In genomic region chr11:61146645-61147299, GRCm38 (mm10) we compare ENCODE assay signal across 8 mouse cellular contexts. TPM values are rescaled to one million over a fixed set of nuclear protein-coding genes. Genes with fewer than 3 reads are reported as not detected.
DNase-seq lines count a peak whose midpoint lies in the region; ATAC-seq and TF ChIP-seq lines count a peak whose summit lies in the region.

No protein-coding gene starts in this region.

- H3K4me2 ChIP-seq in forebrain, embryonic 11.5 days (ENCODE audit: low read depth, low read length, severe bottlenecking): peak overlapping the region; percentile 73
- H3K4me2 ChIP-seq in kidney, embryonic 14.5 days (replicated peaks; ENCODE audit: low read depth, low read length): peak overlapping the region; percentile 69

- H3K27me3 ChIP-seq in forebrain, embryonic 11.5 days (ENCODE audit: control insufficient read depth, insufficient read depth, low read length): peaks cover 2% of the 10 kb centered on the region; the same call in 1 of the 2 replicates
- peaks cover 11% of the 10 kb centered on the region; the same call in 1 of the 2 replicates for H3K27me3 ChIP-seq in kidney, embryonic 14.5 days (ENCODE audit: control insufficient read depth, insufficient read depth, low read length)
- no peaks in the 10 kb centered on the region for H3K27me3 ChIP-seq in testis, adult 2 months (ENCODE audit: control insufficient read depth, insufficient read depth, low read length)

- peak overlapping the region; percentile 33 for H3K4me3 ChIP-seq in forebrain, embryonic 11.5 days (ENCODE audit: low read depth, low read length)
- peak overlapping the region; percentile 42 for H3K4me3 ChIP-seq in kidney, embryonic 14.5 days (ENCODE audit: low read length)
- H3K4me3 ChIP-seq in testis, adult 2 months (ENCODE audit: control insufficient read depth, low read depth, low read length): no peak overlapping the region

- DNase-seq in gastrocnemius, adult 18-20 months (ENCODE audit: low spot score): peak; percentile 10
- DNase-seq in gastrocnemius, postnatal 4 days (ENCODE audit: low spot score in 2 of 2): no peak
- DNase-seq in R1 (ENCODE audit: low read depth, low spot score): peak; percentile 90
- DNase-seq in forebrain, embryonic 11.5 days (ENCODE audit: low spot score): peak; percentile 82
- peak; percentile 44 for DNase-seq in lung, postnatal 25 days (ENCODE audit: low spot score)

- peak overlapping the region; percentile 57 for H3K9ac ChIP-seq in forebrain, embryonic 11.5 days (ENCODE audit: low read length)
- peak overlapping the region; percentile 44 for H3K9ac ChIP-seq in kidney, embryonic 14.5 days (ENCODE audit: low read depth, low read length)

- no peak for TF ChIP-seq POLR2A in testis, adult 2 months (IDR thresholded peaks at IDR 0.05; ENCODE audit: control insufficient read depth, low read depth, low read length)

- peak; percentile 50; the same call in 1 of the 2 replicates for TF ChIP-seq CTCF in testis, adult 2 months (IDR thresholded peaks at IDR 0.05; ENCODE audit: control insufficient read depth, insufficient read depth, insufficient replicate concordance, low read depth, low read length)

- H3K9me3 ChIP-seq in forebrain, embryonic 11.5 days (ENCODE audit: control insufficient read depth, low read length): no peaks in the 10 kb centered on the region
- no peaks in the 10 kb centered on the region for H3K9me3 ChIP-seq in kidney, embryonic 14.5 days (ENCODE audit: control insufficient read depth, low read length)

- ATAC-seq in forebrain, embryonic 11.5 days (replicated peaks; ENCODE audit: low FRiP score): no peak
- peak; percentile 50; the same call in 1 of the 2 replicates for ATAC-seq in kidney, embryonic 14.5 days (ENCODE audit: low FRiP score, low TSS enrichment)
- ATAC-seq in megakaryocyte, adult 5-6 weeks (ENCODE audit: poor library complexity, severe bottlenecking): no peak

- WGBS in forebrain, embryonic 11.5 days: 14% methylated on average over 20 of the region's 20 CpGs
- 20% methylated on average over 20 of the region's 20 CpGs for WGBS in kidney, embryonic 14.5 days

- no peaks in the 10 kb centered on the region; the same call in 1 of the 2 replicates for H3K36me3 ChIP-seq in forebrain, embryonic 11.5 days (ENCODE audit: control insufficient read depth, insufficient read depth, low read length)
- peaks cover 5% of the 10 kb centered on the region for H3K36me3 ChIP-seq in kidney, embryonic 14.5 days (ENCODE audit: control insufficient read depth, insufficient read depth, low read length)
- H3K36me3 ChIP-seq in testis, adult 2 months (ENCODE audit: control insufficient read depth, insufficient read depth, low read length): no peaks in the 10 kb centered on the region

- peaks cover 5% of the 10 kb centered on the region; the same call in 1 of the 2 replicates for H3K4me1 ChIP-seq in forebrain, embryonic 11.5 days (replicated peaks; ENCODE audit: control insufficient read depth, insufficient read depth, low read length)
- no peaks in the 10 kb centered on the region for H3K4me1 ChIP-seq in kidney, embryonic 14.5 days (ENCODE audit: control insufficient read depth, insufficient read depth, low read length)
- no peaks in the 10 kb centered on the region; the same call in 1 of the 2 replicates for H3K4me1 ChIP-seq in testis, adult 2 months (ENCODE audit: control insufficient read depth, insufficient read depth, low read length)

- no peak overlapping the region for H3K27ac ChIP-seq in forebrain, embryonic 11.5 days (ENCODE audit: low read depth, low read length)
- H3K27ac ChIP-seq in kidney, embryonic 14.5 days (ENCODE audit: low read depth, low read length): no peak overlapping the region
- no peak overlapping the region for H3K27ac ChIP-seq in testis, adult 2 months (ENCODE audit: control insufficient read depth, insufficient read depth, low read depth, low read length)

RNA-seq across cellular contexts. Expression of gene Tnfrsf13b, which starts 20.2 kb away (rescaled TPM):
- total RNA-seq in gastrocnemius, adult 18-20 months (2021): under 1 TPM in 1 of 2 experiments, not detected in 1; 0.43 TPM
- 1 to 10 TPM; 1.1 to 1.6 TPM for total RNA-seq in gastrocnemius, postnatal 4 days (2021)
- 0.83 and 1.0 TPM in 2 replicates for polyA plus RNA-seq in forebrain, embryonic 11.5 days (2014; fragmentation: Nextera tagmentation; extraction: Ambion mirVana)
- 0.70 and 1.2 TPM in 2 replicates for polyA plus RNA-seq in kidney, embryonic 14.5 days (2014; fragmentation: Nextera tagmentation; extraction: Ambion mirVana)
- polyA plus RNA-seq in testis, adult 2 months (2012; rRNA removed): 0.19 and 0.61 TPM in 2 replicates
- total RNA-seq in megakaryocyte, adult 5-6 weeks (2015): 59.3 and 72.4 TPM in 2 replicates
- 82.6 and 119 TPM in 2 replicates for total RNA-seq in megakaryocyte, adult 5-6 weeks (2017)

RNA-seq across cellular contexts. Expression of gene Usp22, which starts 28.1 kb away (rescaled TPM):
- total RNA-seq in gastrocnemius, adult 18-20 months (2021): 10 to 100 TPM; 12.9 to 15.6 TPM
- total RNA-seq in gastrocnemius, postnatal 4 days (2021): 10 to 100 TPM; 53.1 to 54.8 TPM
- polyA plus RNA-seq in forebrain, embryonic 11.5 days (2014; fragmentation: Nextera tagmentation; extraction: Ambion mirVana): 259 and 277 TPM in 2 replicates
- 96.9 and 182 TPM in 2 replicates for polyA plus RNA-seq in kidney, embryonic 14.5 days (2014; fragmentation: Nextera tagmentation; extraction: Ambion mirVana)
- 12.3 and 15.8 TPM in 2 replicates for polyA plus RNA-seq in testis, adult 2 months (2012; rRNA removed)
- 22.8 and 28.6 TPM in 2 replicates for total RNA-seq in megakaryocyte, adult 5-6 weeks (2015)
- total RNA-seq in megakaryocyte, adult 5-6 weeks (2017): 40.3 and 47.4 TPM in 2 replicates

Comparison
In these comparisons a context has a peak if more than half of its experiments do, and no peak if none do; other contexts are left out.
1. DNase-seq: peak in gastrocnemius, adult 18-20 months (single experiment), R1 (single experiment), forebrain, embryonic 11.5 days (single experiment) and lung, postnatal 25 days (single experiment); none in gastrocnemius, postnatal 4 days (0 of 2).
2. RNA of gene Tnfrsf13b, which starts 20.2 kb away (total RNA-seq): 59.3 to 119 TPM in megakaryocyte, adult 5-6 weeks; 1.1 to 1.6 TPM in gastrocnemius, postnatal 4 days and 0.43 TPM in gastrocnemius, adult 18-20 months; every median in the first group is over 10 times any median in the second.